Mouse (Mus musculus) heart, embryonic 11.5 days (tissue): ENCODE data around the gene Krtap16-1. TPM values are rescaled to one million over a fixed set of nuclear protein-coding genes. Genes with fewer than 3 reads are reported as not detected.

Experiments
- ATAC-seq: fragments of 200-750 bp; cut with Nextera tagmentation; replicated peaks from 2 replicates; pipeline ENCODE4 v1.8.0; 2017; ENCODE audit warnings: moderate library complexity; ENCODE audit not compliant: insufficient number of reproducible peaks, low FRiP score, low TSS enrichment
- H3K27ac ChIP-seq: fragments of 300-500 bp; sonication (generic); 2 replicates; pipeline ENCODE4 v1.5.1; 2014; ENCODE audit warnings: mild to moderate bottlenecking, low read depth, low read length
- H3K27me3 ChIP-seq: fragments of 300-500 bp; sonication (generic); 2 replicates; pipeline ENCODE4 v1.6.1; 2014; ENCODE audit warnings: mild to moderate bottlenecking, low read length, mixed read lengths; ENCODE audit not compliant: control insufficient read depth, insufficient read depth
- H3K36me3 ChIP-seq: fragments of 300-500 bp; sonication (generic); 2 replicates; pipeline ENCODE4 v1.6.1; 2014; ENCODE audit warnings: mild to moderate bottlenecking, low read length, moderate library complexity, mixed read lengths; ENCODE audit not compliant: control insufficient read depth, insufficient read depth
- H3K4me1 ChIP-seq: fragments of 300-500 bp; sonication (generic); 2 replicates; pipeline ENCODE4 v1.6.1; 2014; ENCODE audit warnings: low read length; ENCODE audit not compliant: control insufficient read depth, insufficient read depth
- H3K4me2 ChIP-seq: fragments of 300-500 bp; sonication (generic); 2 replicates; pipeline ENCODE4 v1.6.1; 2014; ENCODE audit warnings: mild to moderate bottlenecking, moderate library complexity
- H3K4me3 ChIP-seq: fragments of 300-500 bp; sonication (generic); 2 replicates; pipeline ENCODE4 v1.5.1; 2014; ENCODE audit warnings: low read depth, low read length
- H3K9ac ChIP-seq: fragments of 300-500 bp; sonication (generic); 2 replicates; pipeline ENCODE4 v1.6.1; 2014; ENCODE audit warnings: mild to moderate bottlenecking, low read depth, low read length, moderate library complexity
- H3K9me3 ChIP-seq: fragments of 300-500 bp; sonication (generic); replicated peaks from 2 replicates; pipeline ENCODE4 v1.6.1; 2016; ENCODE audit warnings: low read length; ENCODE audit not compliant: control insufficient read depth
- WGBS: fragments of 180-500 bp; shearing (Covaris S2); extraction: QIAGEN DNeasy Blood & Tissue Kit; methylation state at CpG from one replicate; pipeline ENCODE4 v1.1.7; 2014; ENCODE audit not compliant: insufficient replicate concordance; 5-methylcytosine and 5-hydroxymethylcytosine counted together
- polyA plus RNA-seq: library from polyadenylated mRNA; unstranded; fragments of >200 nt; fragmentation: Nextera tagmentation; extraction: Ambion mirVana; gene quantifications from 2 replicates; pipeline ENCODE4 v1.2.1, GENCODE M21; 2014

The Krtap16-1 gene
- polyA plus RNA-seq, 1 experiment from 2014 or later, result not detected

- no peaks in the 10 kb centered on the region for H3K27me3 ChIP-seq
- ATAC-seq, result no peak
- 73% methylated on average over 1 of the region's 1 CpGs for WGBS
- no peaks in the 10 kb centered on the region for H3K9me3 ChIP-seq
- H3K4me2 ChIP-seq, result no peak within 1 kb of the TSS
- H3K9ac ChIP-seq, result no peak within 1 kb of the TSS
- no peak within 1 kb of the TSS for H3K27ac ChIP-seq
- H3K4me3 ChIP-seq, result no peak within 1 kb of the TSS
- no peaks in the 10 kb centered on the region for H3K4me1 ChIP-seq
- H3K36me3 ChIP-seq, result no peaks in the 10 kb centered on the region
These were observed 50.4 kb downstream of the Krtap16-1 start, which contains the start of gene Krtap31-2 for GRCm38 (mm10) chr11:99935991-99936390. TSS of gene Krtap31-2 (plus strand) at chr11:99936291.

Other genes starting within 250 kb of the Krtap16-1 start
- gene Gm11595, start 213.7 kb downstream of the Krtap16-1 start, polyA plus RNA-seq, result not detected in 2 replicates
- gene Krtap4-8, start 205.9 kb downstream of the Krtap16-1 start, polyA plus RNA-seq, result not detected in 2 replicates
- not detected in 2 replicates for gene Krtap4-9, start 201.4 kb downstream of the Krtap16-1 start, polyA plus RNA-seq
- gene Gm11596, start 193.1 kb downstream of the Krtap16-1 start, polyA plus RNA-seq, result not detected in 2 replicates
- not detected in 2 replicates for gene Gm11569, start 187.7 kb downstream of the Krtap16-1 start, polyA plus RNA-seq
- gene Gm11554, start 182.2 kb downstream of the Krtap16-1 start, polyA plus RNA-seq, result not detected in 2 replicates
- gene Krtap4-13, start 176.7 kb downstream of the Krtap16-1 start, polyA plus RNA-seq, result not detected in 2 replicates
- gene Gm11564, start 170.9 kb downstream of the Krtap16-1 start, polyA plus RNA-seq, result not detected in 2 replicates
- gene 2300003K06Rik, start 148.5 kb downstream of the Krtap16-1 start, polyA plus RNA-seq, result not detected in 2 replicates
- not detected in 2 replicates for gene Krtap4-16, start 135.0 kb downstream of the Krtap16-1 start, polyA plus RNA-seq
- not detected in 2 replicates for gene Gm11568, start 128.7 kb downstream of the Krtap16-1 start, polyA plus RNA-seq
- gene Gm11559, start 122.1 kb downstream of the Krtap16-1 start, polyA plus RNA-seq, result not detected in 2 replicates
- gene Krtap9-1, start 113.2 kb downstream of the Krtap16-1 start, polyA plus RNA-seq, result not detected in 2 replicates
- not detected in 2 replicates for gene Gm11567, start 107.4 kb downstream of the Krtap16-1 start, polyA plus RNA-seq
- not detected in 2 replicates for gene Krtap31-1, start 78.7 kb downstream of the Krtap16-1 start, polyA plus RNA-seq
- not detected in 2 replicates for gene Gm11565, start 71.8 kb downstream of the Krtap16-1 start, polyA plus RNA-seq
- gene Krtap31-2, start 50.3 kb downstream of the Krtap16-1 start, polyA plus RNA-seq, result not detected in 2 replicates
- gene Krtap9-5, start 38.1 kb downstream of the Krtap16-1 start, polyA plus RNA-seq, result not detected in 2 replicates
- not detected in 2 replicates for gene Krtap29-1, start 7.5 kb downstream of the Krtap16-1 start, polyA plus RNA-seq
- gene Krtap17-1, start 7.4 kb upstream of the Krtap16-1 start, polyA plus RNA-seq, result not detected in 2 replicates
- gene Krt33a, start 29.6 kb upstream of the Krtap16-1 start, polyA plus RNA-seq, result not detected in 2 replicates
- gene Krt33b, start 43.3 kb upstream of the Krtap16-1 start, polyA plus RNA-seq, result not detected in 2 replicates
- gene Krt34, start 55.0 kb upstream of the Krtap16-1 start, polyA plus RNA-seq, result not detected in 2 replicates
- gene Krt31, start 64.0 kb upstream of the Krtap16-1 start, polyA plus RNA-seq, result not detected in 2 replicates
- not detected in 2 replicates for gene Krt32, start 101.6 kb upstream of the Krtap16-1 start, polyA plus RNA-seq
- not detected in 2 replicates for gene Krt35, start 109.6 kb upstream of the Krtap16-1 start, polyA plus RNA-seq
- gene Krt36, start 119.0 kb upstream of the Krtap16-1 start, polyA plus RNA-seq, result not detected in 2 replicates
- not detected in 2 replicates for gene Krt13, start 135.0 kb upstream of the Krtap16-1 start, polyA plus RNA-seq
- gene Krt15, start 149.3 kb upstream of the Krtap16-1 start, polyA plus RNA-seq, result 0.17 and 0.24 TPM in 2 replicates
- gene Krt19, start 162.1 kb upstream of the Krtap16-1 start, polyA plus RNA-seq, result 48.4 and 69.2 TPM in 2 replicates
- gene Krt9, start 206.6 kb upstream of the Krtap16-1 start, polyA plus RNA-seq, result not detected in 2 replicates
- gene Krt14, start 221.0 kb upstream of the Krtap16-1 start, polyA plus RNA-seq, result 1.4 and 1.7 TPM in 2 replicates